Mouse (Mus musculus) liver, embryonic 11.5 days (tissue): ENCODE results near the gene Sema3d. TPM values are rescaled to one million over a fixed set of nuclear protein-coding genes. Genes with fewer than 3 reads are reported as not detected.

ENCODE experiments used
- ATAC-seq: fragments of 200-750 bp; cut with Nextera tagmentation; replicated peaks from 2 replicates; pipeline ENCODE4 v1.8.0; 2017; ENCODE audit warnings: moderate number of reproducible peaks, mild to moderate bottlenecking, moderate TSS enrichment, moderate library complexity; ENCODE audit not compliant: low FRiP score
- DNase-seq: peaks from one replicate; pipeline ENCODE4 v3.0.0-alpha.2; 2017; ENCODE audit warnings: low spot score
- H3K27ac ChIP-seq: fragments of 300-500 bp; sonication (generic); 2 replicates; pipeline ENCODE4 v1.5.1; 2014; ENCODE audit warnings: mild to moderate bottlenecking, low read depth, low read length, control low read depth
- H3K27me3 ChIP-seq: fragments of 300-500 bp; sonication (generic); replicated peaks from 2 replicates; pipeline ENCODE4 v1.6.1; 2014; ENCODE audit warnings: low read length, mixed read lengths; ENCODE audit not compliant: control insufficient read depth, insufficient read depth
- H3K36me3 ChIP-seq: fragments of 300-500 bp; sonication (generic); 2 replicates; pipeline ENCODE4 v1.6.1; 2014; ENCODE audit warnings: mild to moderate bottlenecking, low read length, moderate library complexity, mixed read lengths; ENCODE audit not compliant: control insufficient read depth, insufficient read depth
- H3K4me1 ChIP-seq: fragments of 300-500 bp; sonication (generic); replicated peaks from 2 replicates; pipeline ENCODE4 v1.6.1; 2014; ENCODE audit warnings: low read length, mixed read lengths; ENCODE audit not compliant: control insufficient read depth, insufficient read depth
- H3K4me2 ChIP-seq: fragments of 300-500 bp; sonication (generic); 2 replicates; pipeline ENCODE4 v1.6.1; 2014; ENCODE audit warnings: mild to moderate bottlenecking, control low read depth, moderate library complexity
- H3K4me3 ChIP-seq: fragments of 300-500 bp; sonication (generic); 2 replicates; pipeline ENCODE4 v1.5.1; 2014; ENCODE audit warnings: low read depth, low read length, control low read depth
- H3K9ac ChIP-seq: fragments of 300-500 bp; sonication (generic); 2 replicates; pipeline ENCODE4 v1.6.1; 2014; ENCODE audit warnings: low read depth, low read length, control low read depth
- H3K9me3 ChIP-seq: fragments of 300-500 bp; sonication (generic); 2 replicates; pipeline ENCODE4 v1.6.1; 2016; ENCODE audit warnings: low read length, inconsistent platforms, mixed read lengths; ENCODE audit not compliant: control insufficient read depth
- WGBS: fragments of 180-500 bp; shearing (Covaris S2); extraction: QIAGEN DNeasy Blood & Tissue Kit; methylation state at CpG from one replicate; pipeline ENCODE4 v1.1.7; 2014; 5-methylcytosine and 5-hydroxymethylcytosine counted together
- polyA plus RNA-seq: library from polyadenylated mRNA; unstranded; fragments of >200 nt; fragmentation: Nextera tagmentation; extraction: Ambion mirVana; gene quantifications from 2 replicates; pipeline ENCODE4 v1.2.1, GENCODE M21; 2014

Sema3d gene
- polyA plus RNA-seq = 5.0 and 5.3 TPM in 2 replicates

DNA sequence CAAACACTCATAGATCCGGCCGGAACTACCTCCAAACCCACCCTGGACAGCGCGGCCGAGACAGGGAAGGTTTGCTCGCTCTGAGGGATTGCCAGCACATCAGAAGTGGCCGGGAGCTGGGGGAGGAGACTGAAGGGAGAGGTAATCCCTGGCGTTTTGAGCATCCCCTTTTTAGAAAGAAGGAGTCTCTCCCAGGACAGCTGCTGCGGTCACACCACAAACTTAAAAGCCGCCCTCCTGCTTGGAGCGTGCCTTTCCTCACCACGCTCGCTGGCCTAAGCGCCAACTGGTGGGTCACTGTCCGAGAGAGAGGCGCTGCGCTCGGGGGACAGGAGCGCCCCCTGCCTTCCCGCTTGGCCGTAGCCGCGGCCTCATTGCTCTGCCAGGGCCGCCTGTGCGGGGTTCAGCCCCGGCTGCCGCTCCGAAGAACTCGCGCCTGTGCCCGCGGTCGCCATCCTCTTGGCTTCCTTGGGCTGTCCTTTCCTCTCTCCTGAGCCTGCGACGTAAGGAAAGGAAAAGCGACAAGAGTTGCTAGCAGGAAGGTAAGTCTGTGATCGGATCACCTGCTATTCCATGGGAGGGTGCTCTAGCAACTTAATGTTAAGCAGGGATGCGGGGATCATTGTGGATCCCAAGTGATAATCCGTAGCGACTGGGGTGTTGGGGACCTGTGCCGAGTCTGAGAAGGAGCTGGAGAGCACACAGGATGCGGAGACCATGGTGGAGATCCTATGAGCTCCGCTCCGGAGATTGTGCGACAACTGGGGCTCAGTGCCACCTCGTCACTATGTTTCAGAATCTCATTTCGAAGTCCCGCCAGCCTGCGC is at the start of gene Sema3d:
Gene Sema3d, plus strand, starts transcription at position 253 of the 827 bp plus-strand sequence.
- Histone ChIP-seq H3K9me3 (no peaks in the 10 kb centered on the region), H3K9ac (0 out of 2 replicates have a peak within 1 kb of the TSS, but pooled peaks have one; percentile 37), H3K4me1 (no peaks in the 10 kb centered on the region), H3K4me3 (peak within 1 kb of the TSS; percentile 54), H3K27me3 (peaks cover 18% of the 10 kb centered on the region), H3K36me3 (no peaks in the 10 kb centered on the region), H3K27ac (no peak within 1 kb of the TSS), H3K4me2 (peak within 1 kb of the TSS; percentile 75)
- peak; percentile 86 for ATAC-seq
- WGBS = 1% methylated on average over 49 of the region's 49 CpGs
- DNase-seq = peak; percentile 71

DNA sequence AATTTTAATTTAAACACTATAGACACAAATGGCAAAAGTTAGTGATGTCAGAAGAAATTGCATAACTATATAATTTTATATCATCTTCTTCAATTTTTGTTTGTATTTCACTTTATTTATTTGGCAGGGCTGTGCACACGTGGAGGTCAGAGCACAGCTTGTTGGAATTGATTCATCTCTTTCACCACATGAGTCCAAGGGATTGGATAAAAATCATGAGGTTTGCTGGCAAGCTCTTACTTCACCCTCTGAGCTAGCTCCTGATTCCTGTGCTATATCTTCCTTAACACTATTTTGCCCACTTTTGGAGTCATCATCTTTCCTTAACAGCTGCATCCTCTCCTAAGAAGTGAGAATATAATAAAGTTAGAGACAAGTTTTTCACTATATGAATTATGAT is 5.9 kb upstream of the Sema3d start:
- no peak for ATAC-seq
- no peak for DNase-seq
- Histone ChIP-seq H3K4me2 (no peak overlapping the region), H3K36me3 (no peaks in the 10 kb centered on the region), H3K4me3 (no peak overlapping the region), H3K9ac (no peak overlapping the region), H3K27me3 (no peaks in the 10 kb centered on the region), H3K9me3 (no peaks in the 10 kb centered on the region), H3K27ac (no peak overlapping the region), H3K4me1 (no peaks in the 10 kb centered on the region)
- 36% methylated on average over 1 of the region's 1 CpGs for WGBS

- 43% methylated on average over 5 of the region's 5 CpGs for WGBS
- ATAC-seq = no peak
- no peak overlapping the region for H3K4me2 ChIP-seq
- no peaks in the 10 kb centered on the region for H3K36me3 ChIP-seq
- H3K4me1 ChIP-seq = no peaks in the 10 kb centered on the region
- peaks cover 10% of the 10 kb centered on the region for H3K27me3 ChIP-seq
- no peak overlapping the region for H3K9ac ChIP-seq
- no peak overlapping the region for H3K4me3 ChIP-seq
- H3K9me3 ChIP-seq = no peaks in the 10 kb centered on the region
- no peak for DNase-seq
- no peak overlapping the region for H3K27ac ChIP-seq
These were observed 4.3 kb upstream of the Sema3d start for GRCm38 (mm10) chr5:12378900-12379299.

GRCm38 (mm10) chr5:12382010-12382409 is 1.2 kb upstream of the Sema3d start:
- Histone ChIP-seq H3K4me2 (no peak overlapping the region), H3K4me1 (no peaks in the 10 kb centered on the region), H3K9ac (no peak overlapping the region), H3K4me3 (no peak overlapping the region), H3K27me3 (peaks cover 18% of the 10 kb centered on the region), H3K27ac (no peak overlapping the region), H3K9me3 (no peaks in the 10 kb centered on the region), H3K36me3 (no peaks in the 10 kb centered on the region)
- no peak for ATAC-seq
- no peak for DNase-seq
- 69% methylated on average over 5 of the region's 5 CpGs for WGBS

GRCm38 (mm10) chr5:12383960-12384285 is 738 bp downstream of the Sema3d start:
- Histone ChIP-seq H3K4me3 (peak overlapping the region; percentile 54), H3K4me2 (peak overlapping the region; percentile 75), H3K4me1 (no peaks in the 10 kb centered on the region), H3K36me3 (no peaks in the 10 kb centered on the region), H3K9ac (0 out of 2 replicates have a peak overlapping the region, but pooled peaks have one; percentile 14), H3K27ac (no peak overlapping the region), H3K9me3 (no peaks in the 10 kb centered on the region), H3K27me3 (peaks cover 18% of the 10 kb centered on the region)
- DNase-seq (no peak), ATAC-seq (no peak)
- WGBS = under 1% methylated on average over 10 of the region's 10 CpGs

- no peak for DNase-seq
- no peak for ATAC-seq
- H3K36me3 ChIP-seq = no peaks in the 10 kb centered on the region
- no peaks in the 10 kb centered on the region for H3K9me3 ChIP-seq
- no peak overlapping the region for H3K9ac ChIP-seq
- H3K27ac ChIP-seq = no peak overlapping the region
- 85% methylated on average over 5 of the region's 5 CpGs for WGBS
- no peaks in the 10 kb centered on the region for H3K4me1 ChIP-seq
- H3K4me3 ChIP-seq = no peak overlapping the region
- H3K4me2 ChIP-seq = no peak overlapping the region
- no peaks in the 10 kb centered on the region for H3K27me3 ChIP-seq
These were observed 9.5 kb downstream of the Sema3d start for GRCm38 (mm10) chr5:12392667-12393066.

DNA sequence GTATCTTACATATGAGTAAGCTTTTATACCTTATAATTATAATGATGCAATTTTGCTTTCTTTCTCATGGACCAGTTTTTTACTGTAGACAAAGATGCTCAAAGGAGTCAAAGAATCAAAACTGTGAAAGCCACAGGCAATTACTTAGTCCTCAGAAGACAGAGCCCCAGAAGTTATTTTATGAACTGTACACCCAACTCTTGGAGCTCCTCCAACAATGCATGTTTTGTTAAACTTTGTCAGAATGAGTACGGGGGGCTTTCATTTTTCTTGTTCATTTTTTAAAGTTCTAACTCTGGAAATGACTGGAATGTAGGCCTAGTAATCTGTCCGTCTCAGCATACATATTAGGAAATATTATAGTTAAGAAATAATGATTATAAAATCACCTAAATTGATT is 16.1 kb downstream of the Sema3d start:
- Histone ChIP-seq H3K4me2 (no peak overlapping the region), H3K4me3 (no peak overlapping the region), H3K27ac (no peak overlapping the region), H3K9ac (no peak overlapping the region), H3K4me1 (no peaks in the 10 kb centered on the region), H3K27me3 (no peaks in the 10 kb centered on the region), H3K36me3 (no peaks in the 10 kb centered on the region), H3K9me3 (no peaks in the 10 kb centered on the region)
- 79% methylated on average over 2 of the region's 2 CpGs for WGBS
- ATAC-seq = no peak
- no peak for DNase-seq

- Histone ChIP-seq H3K36me3 (no peaks in the 10 kb centered on the region), H3K27ac (no peak overlapping the region), H3K9ac (no peak overlapping the region), H3K4me1 (no peaks in the 10 kb centered on the region), H3K4me2 (no peak overlapping the region), H3K4me3 (no peak overlapping the region), H3K9me3 (no peaks in the 10 kb centered on the region), H3K27me3 (no peaks in the 10 kb centered on the region)
- ATAC-seq (no peak), DNase-seq (no peak)
These were observed 21.0 kb downstream of the Sema3d start for GRCm38 (mm10) chr5:12404229-12404628.

GRCm38 (mm10) chr5:12412595-12412994 is 29.4 kb downstream of the Sema3d start:
- H3K4me3 ChIP-seq = no peak overlapping the region

More at GRCm38 (mm10) chr5:12412595-12412994, 29.4 kb downstream of the Sema3d start:
- Histone ChIP-seq H3K9me3 (no peaks in the 10 kb centered on the region), H3K4me2 (no peak overlapping the region), H3K4me1 (no peaks in the 10 kb centered on the region), H3K9ac (no peak overlapping the region), H3K27me3 (no peaks in the 10 kb centered on the region), H3K27ac (no peak overlapping the region), H3K36me3 (no peaks in the 10 kb centered on the region)
- ATAC-seq (no peak), DNase-seq (no peak)
- WGBS = 77% methylated on average over 3 of the region's 3 CpGs
